Mouse (Mus musculus) liver, adult (tissue): Measurements from ENCODE around the gene Gng13.

ENCODE experiments used
- GATA4 ChIP-seq: IDR thresholded peaks from 2 replicates; pipeline ENCODE4 v1.6.1; 2014; ENCODE audit warnings: mild to moderate bottlenecking, low read length; ENCODE audit not compliant: insufficient replicate concordance

Gene Gng13

DNA sequence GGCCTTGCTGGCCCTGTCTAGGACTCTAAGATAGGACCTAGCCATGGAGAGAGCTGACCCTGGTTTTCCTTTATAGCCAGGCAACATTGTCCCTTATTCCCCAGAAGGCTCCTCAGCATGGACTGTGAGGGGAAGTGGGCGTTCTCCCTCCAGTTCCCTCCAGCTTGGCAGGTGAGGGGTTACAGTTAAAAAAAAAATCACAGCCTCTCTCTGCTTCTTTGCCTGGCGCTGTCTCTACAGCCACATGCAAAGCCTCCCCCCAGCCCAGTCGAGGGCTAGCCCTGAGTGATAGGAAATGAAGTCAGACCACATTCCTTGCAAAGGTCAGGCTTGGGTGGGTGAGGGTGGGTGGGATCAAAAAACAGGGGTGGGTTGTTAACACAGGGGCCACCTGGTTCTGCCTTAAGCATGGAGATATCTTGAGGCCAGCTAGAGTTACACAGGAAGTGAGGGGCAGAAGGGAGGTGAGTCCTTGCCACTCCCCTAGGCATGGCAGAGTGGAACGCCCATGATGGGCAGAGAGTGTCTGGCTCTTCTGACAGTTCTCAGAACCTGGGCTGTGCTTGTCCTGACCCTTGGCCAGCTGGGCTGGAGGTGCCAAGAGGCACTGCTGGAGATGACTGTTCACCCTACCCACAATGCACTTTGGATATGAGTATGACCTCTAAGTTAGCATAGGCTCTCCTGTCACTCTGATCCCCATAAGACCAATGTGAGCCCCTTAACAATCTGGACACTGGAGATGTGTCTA is 38.8 kb downstream of the Gng13 start:
- TF ChIP-seq GATA4 = no peak

DNA sequence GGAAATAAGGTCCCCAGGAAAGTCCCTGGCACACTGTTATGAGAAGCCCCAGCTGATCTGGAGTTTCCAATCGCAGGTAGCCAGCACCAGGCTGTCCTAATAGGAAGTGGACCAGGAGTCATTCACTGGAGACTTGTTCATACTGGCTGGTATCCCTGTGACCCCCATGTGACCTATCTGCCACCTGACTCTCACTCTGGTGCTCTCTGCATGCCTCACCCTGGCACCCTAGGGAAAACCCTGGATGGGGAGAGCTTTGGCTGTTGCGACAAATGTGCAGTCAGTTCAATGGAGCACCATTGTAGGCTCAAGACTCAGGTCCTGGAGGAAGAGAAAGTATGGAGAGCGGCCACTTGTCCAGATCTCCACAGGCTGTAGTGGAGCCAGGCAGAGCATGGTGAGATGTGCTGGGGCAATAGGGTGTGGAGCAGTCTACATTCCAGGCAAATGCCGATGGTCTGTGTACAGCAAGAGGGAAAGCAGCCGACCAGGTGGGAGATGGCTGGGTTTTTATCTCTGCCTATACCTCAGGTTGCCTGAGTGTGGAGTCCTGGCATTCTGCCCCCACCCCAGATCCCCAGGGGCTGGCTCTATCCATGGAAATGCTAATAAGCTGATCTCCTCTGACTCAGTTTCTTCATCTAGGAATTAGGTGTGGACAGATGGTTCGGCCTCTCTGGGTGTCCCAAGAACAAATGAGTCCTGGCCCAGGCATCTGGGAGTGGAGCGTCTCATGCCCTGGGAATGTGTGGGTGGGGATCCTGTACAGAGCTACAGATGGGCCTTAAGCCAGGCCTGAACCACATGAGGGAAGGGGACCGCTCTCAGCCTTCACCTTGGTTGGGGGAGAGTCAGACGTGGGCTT is 39.6 kb downstream of the Gng13 start:
- no peak for TF ChIP-seq GATA4

DNA sequence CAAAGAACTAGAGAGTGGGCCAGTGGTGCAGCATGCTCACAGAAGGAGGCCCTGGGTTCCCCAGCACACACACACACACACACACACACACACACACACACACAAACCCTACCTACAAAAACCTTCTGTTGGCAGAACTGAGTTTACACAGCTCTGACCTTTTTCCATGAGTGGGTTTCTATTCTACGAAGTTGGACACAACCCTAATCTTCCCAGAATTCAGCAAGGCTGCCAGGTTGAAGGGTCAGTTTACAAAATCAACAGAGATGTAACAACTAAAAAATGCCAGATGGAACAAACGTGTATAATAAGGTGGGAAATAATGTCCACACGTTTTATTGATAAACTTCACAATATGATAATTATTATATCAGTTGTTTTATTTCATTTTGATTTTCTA is 40.7 kb downstream of the Gng13 start:
- no peak for TF ChIP-seq GATA4

- TF ChIP-seq GATA4 = no peak
These were observed 43.2 kb downstream of the Gng13 start for GRCm38 (mm10) chr17:25760148-25760547.

DNA sequence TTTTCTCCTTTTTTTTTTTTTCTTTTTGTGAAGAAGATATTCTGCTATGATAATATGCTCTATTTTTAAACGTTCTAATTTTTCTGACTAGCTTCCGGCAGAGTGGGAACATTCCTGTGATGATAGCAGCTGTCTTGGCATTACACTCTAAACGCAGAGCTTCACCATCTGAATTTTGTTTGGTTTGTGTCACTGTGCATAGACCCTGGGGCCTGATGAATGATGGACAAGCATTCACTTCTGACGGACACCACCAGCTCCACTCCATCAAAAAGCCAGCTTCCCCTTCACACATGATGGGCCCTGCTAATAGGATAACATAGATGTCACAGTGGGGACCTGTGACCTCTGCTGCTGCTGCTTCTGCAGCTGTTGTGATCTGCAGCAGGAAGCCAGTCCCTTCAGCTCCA is 44.6 kb downstream of the Gng13 start:
- no peak for TF ChIP-seq GATA4

DNA sequence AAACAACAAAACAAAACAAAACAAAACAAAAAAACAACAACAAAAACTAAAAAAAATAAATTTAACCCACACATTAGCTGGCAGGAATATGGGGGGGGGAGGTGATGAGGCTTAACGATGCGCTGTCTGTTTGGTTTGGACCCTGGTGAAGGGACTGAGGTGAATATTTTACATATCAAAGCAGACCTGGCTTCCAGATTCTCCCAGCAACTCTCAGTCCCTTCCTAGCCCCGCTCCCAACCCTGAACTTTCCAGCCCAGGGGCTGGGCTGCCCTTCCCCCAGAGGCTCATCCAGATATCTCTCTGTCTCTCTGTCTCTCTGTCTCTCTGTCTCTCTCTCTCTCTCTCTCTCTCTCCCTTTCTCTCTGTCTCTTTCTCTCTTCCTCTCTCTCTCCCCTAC is 45.6 kb downstream of the Gng13 start:
- no peak for TF ChIP-seq GATA4

- no peak for TF ChIP-seq GATA4
These were observed 48.9 kb downstream of the Gng13 start for GRCm38 (mm10) chr17:25765886-25766285.
